Mouse (Mus musculus) lung, embryonic 15.5 days (tissue): ENCODE data around the gene Stk39. TPM values are rescaled to one million over a fixed set of nuclear protein-coding genes. Genes with fewer than 3 reads are reported as not detected.

ENCODE experiments used
- ATAC-seq: fragments of 200-750 bp; cut with Nextera tagmentation; 2 replicates; pipeline ENCODE4 v1.8.0; 2017; ENCODE audit warnings: moderate number of reproducible peaks, borderline replicate concordance; ENCODE audit not compliant: low FRiP score, low TSS enrichment; ENCODE audit errors: extremely low read depth
- H3K27ac ChIP-seq: fragments of 300-500 bp; sonication (generic); 2 replicates; pipeline ENCODE4 v1.5.1; 2015; ENCODE audit warnings: moderate library complexity, mild to moderate bottlenecking, inconsistent platforms
- H3K27me3 ChIP-seq: fragments of 300-500 bp; sonication (generic); 2 replicates; pipeline ENCODE4 v1.6.1; 2015; ENCODE audit warnings: inconsistent platforms
- H3K36me3 ChIP-seq: fragments of 300-500 bp; sonication (generic); 2 replicates; pipeline ENCODE4 v1.6.1; 2015; ENCODE audit warnings: inconsistent platforms
- H3K4me1 ChIP-seq: fragments of 300-500 bp; sonication (generic); 2 replicates; pipeline ENCODE4 v1.6.1; 2015; ENCODE audit warnings: inconsistent platforms
- H3K4me2 ChIP-seq: fragments of 300-500 bp; sonication (generic); 2 replicates; pipeline ENCODE4 v1.6.1; 2015; ENCODE audit warnings: inconsistent platforms, mild to moderate bottlenecking, moderate library complexity
- H3K4me3 ChIP-seq: fragments of 300-500 bp; sonication (generic); 2 replicates; pipeline ENCODE4 v1.5.1; 2015; ENCODE audit warnings: mild to moderate bottlenecking, inconsistent platforms
- H3K9ac ChIP-seq: fragments of 300-500 bp; sonication (generic); 2 replicates; pipeline ENCODE4 v1.6.1; 2015; ENCODE audit warnings: inconsistent platforms
- H3K9me3 ChIP-seq: fragments of 300-500 bp; sonication (generic); 2 replicates; pipeline ENCODE4 v1.6.1; 2016; ENCODE audit warnings: inconsistent platforms
- WGBS: fragments of 180-500 bp; shearing (Covaris S2); methylation state at CpG from one replicate; pipeline ENCODE4 v1.1.7; 2015; 5-methylcytosine and 5-hydroxymethylcytosine counted together
- polyA plus RNA-seq: library from polyadenylated mRNA; unstranded; fragments of >200 nt; fragmentation: Nextera tagmentation; extraction: Ambion mirVana; gene quantifications from 2 replicates; pipeline ENCODE4 v1.2.1, GENCODE M21; 2015

The Stk39 gene
- polyA plus RNA-seq, 1 experiment from 2014 or later, result 19.3 TPM

GRCm38 (mm10) chr2:68232929-68233328, 239.1 kb downstream of the Stk39 start:
- H3K4me1 ChIP-seq, result peaks cover 6% of the 10 kb centered on the region; the same call in 1 of the 2 replicates
- WGBS, result 68% methylated on average over 5 of the region's 5 CpGs

DNA sequence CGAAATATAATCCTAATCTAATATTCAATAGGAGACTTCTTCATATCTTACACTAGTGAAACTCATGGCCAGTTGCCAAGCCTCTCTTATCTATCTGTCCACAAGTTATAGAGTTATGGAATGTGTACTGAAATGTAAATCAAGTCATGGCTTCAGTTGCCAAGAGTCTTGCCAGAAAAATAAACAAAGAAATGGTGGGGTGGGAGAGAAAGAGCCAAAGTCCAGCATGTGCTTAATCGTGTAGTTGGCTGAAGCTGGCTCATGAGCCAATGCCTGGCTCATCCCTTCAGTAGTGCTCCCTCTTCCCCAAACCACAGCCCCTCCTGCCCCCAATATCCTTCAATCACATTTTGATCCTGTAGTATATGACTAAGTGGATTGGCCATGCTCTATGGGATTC, 242.2 kb downstream of the Stk39 start:
- no peaks in the 10 kb centered on the region for H3K9me3 ChIP-seq
- H3K4me3 ChIP-seq, result no peak overlapping the region
- H3K4me1 ChIP-seq, result peaks cover 6% of the 10 kb centered on the region; the same call in 1 of the 2 replicates
- H3K36me3 ChIP-seq, result no peaks in the 10 kb centered on the region
- H3K9ac ChIP-seq, result no peak overlapping the region
- ATAC-seq, result peak; percentile 70; the same call in 1 of the 2 replicates
- no peak overlapping the region for H3K4me2 ChIP-seq
- no peak overlapping the region for H3K27ac ChIP-seq
- no peaks in the 10 kb centered on the region for H3K27me3 ChIP-seq
- 42% methylated on average over 2 of the region's 2 CpGs for WGBS

More at GRCm38 (mm10) chr2:68232929-68233328, 239.1 kb downstream of the Stk39 start:
- ATAC-seq, result no peak
- no peak overlapping the region for H3K4me3 ChIP-seq
- H3K27ac ChIP-seq, result no peak overlapping the region
- no peak overlapping the region for H3K9ac ChIP-seq
- H3K9me3 ChIP-seq, result no peaks in the 10 kb centered on the region
- H3K36me3 ChIP-seq, result no peaks in the 10 kb centered on the region
- no peak overlapping the region for H3K4me2 ChIP-seq
- H3K27me3 ChIP-seq, result no peaks in the 10 kb centered on the region

DNA sequence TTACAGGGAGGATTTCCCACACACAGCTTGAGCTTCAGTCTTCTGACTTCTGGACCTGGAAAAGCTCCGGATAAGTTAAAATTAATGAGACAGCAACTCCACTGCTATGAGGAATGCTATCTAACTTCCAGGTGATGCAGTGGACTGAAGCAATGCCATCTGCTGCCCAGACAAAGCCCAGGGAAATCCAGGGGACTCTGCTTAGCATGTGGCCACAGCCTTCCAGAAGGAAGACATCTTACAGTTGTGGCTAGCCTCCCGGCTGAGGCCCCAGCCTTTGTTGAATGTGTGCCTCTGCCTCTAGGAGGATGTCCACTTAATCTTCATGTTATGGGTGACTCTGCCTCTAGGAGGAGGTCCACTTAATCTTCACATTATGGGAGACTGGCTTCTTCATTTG, 243.0 kb downstream of the Stk39 start:
- Histone ChIP-seq H3K4me2 (no peak overlapping the region), H3K27ac (no peak overlapping the region), H3K9ac (no peak overlapping the region), H3K27me3 (no peaks in the 10 kb centered on the region), H3K9me3 (no peaks in the 10 kb centered on the region), H3K36me3 (no peaks in the 10 kb centered on the region), H3K4me3 (no peak overlapping the region), H3K4me1 (peaks cover 6% of the 10 kb centered on the region; the same call in 1 of the 2 replicates)
- no peak for ATAC-seq
- 49% methylated on average over 2 of the region's 2 CpGs for WGBS

DNA sequence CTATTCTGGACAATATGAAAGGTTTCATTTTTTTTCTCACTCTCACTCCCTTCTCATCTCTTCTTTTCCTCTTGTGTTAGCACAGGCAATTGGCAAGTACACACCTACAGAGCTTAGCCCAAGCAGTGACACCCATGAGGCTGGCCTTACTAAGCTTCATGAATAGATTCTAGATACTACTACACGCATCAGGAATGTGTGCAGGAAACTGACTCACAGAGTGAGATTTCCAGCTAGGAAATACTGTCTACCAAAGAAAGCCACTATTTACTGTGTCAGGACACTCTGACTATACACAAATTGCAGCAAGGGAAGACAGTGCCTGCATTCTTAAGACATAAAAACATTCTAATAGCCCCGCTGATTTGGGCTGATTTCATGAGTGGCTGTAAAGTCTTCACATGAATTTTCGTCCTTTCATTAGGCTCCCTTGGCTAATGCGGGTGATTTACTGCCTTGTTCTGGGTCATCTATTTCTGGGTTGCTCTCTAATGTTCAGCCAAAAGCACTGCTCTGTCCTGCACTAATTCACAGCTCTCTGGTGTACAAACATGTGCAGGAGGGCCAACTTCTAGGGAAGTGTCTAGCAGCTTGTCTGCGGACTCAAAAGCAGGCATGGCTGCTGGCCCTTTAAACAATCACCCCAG, 249.7 kb downstream of the Stk39 start:
- H3K9ac ChIP-seq, result no peak overlapping the region
- H3K4me2 ChIP-seq, result no peak overlapping the region
- 55% methylated on average over 5 of the region's 5 CpGs for WGBS
- no peak overlapping the region for H3K4me3 ChIP-seq
- ATAC-seq, result no peak
- H3K27me3 ChIP-seq, result no peaks in the 10 kb centered on the region
- H3K4me1 ChIP-seq, result peaks cover 3% of the 10 kb centered on the region; the same call in 1 of the 2 replicates
- no peaks in the 10 kb centered on the region for H3K9me3 ChIP-seq
- H3K27ac ChIP-seq, result no peak overlapping the region
- H3K36me3 ChIP-seq, result no peaks in the 10 kb centered on the region

DNA sequence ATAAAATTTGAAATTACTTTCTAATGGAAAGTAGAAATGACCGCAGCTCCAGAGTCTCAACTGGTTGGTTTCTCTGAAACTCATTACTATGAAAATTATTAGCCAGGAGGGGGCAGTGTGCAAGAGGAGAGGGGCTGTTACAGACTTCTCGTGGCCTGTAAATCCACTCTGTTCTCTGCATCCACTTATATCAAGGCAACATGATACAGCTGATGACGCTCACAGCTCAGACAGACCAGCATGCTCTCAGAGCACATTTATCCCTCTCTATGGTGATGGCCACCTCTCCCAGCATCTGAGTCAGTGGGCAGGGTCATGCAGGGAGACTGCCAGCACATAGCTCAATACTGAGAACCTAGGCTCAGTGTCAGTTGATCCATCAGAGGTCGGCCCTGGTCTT, 250.8 kb downstream of the Stk39 start:
- Histone ChIP-seq H3K27ac (no peak overlapping the region), H3K4me1 (peaks cover 3% of the 10 kb centered on the region; the same call in 1 of the 2 replicates), H3K4me3 (no peak overlapping the region), H3K9me3 (no peaks in the 10 kb centered on the region), H3K4me2 (no peak overlapping the region), H3K36me3 (no peaks in the 10 kb centered on the region), H3K9ac (no peak overlapping the region), H3K27me3 (no peaks in the 10 kb centered on the region)
- no peak for ATAC-seq
- WGBS, result 62% methylated on average over 4 of the region's 4 CpGs

GRCm38 (mm10) chr2:68219823-68220222, 252.2 kb downstream of the Stk39 start:
- 83% methylated on average over 4 of the region's 4 CpGs for WGBS
- H3K36me3 ChIP-seq, result no peaks in the 10 kb centered on the region
- H3K4me1 ChIP-seq, result peaks cover 3% of the 10 kb centered on the region; the same call in 1 of the 2 replicates
- no peak overlapping the region for H3K4me3 ChIP-seq
- H3K27me3 ChIP-seq, result no peaks in the 10 kb centered on the region
- no peak overlapping the region for H3K27ac ChIP-seq
- H3K4me2 ChIP-seq, result no peak overlapping the region
- H3K9me3 ChIP-seq, result no peaks in the 10 kb centered on the region
- no peak overlapping the region for H3K9ac ChIP-seq
- no peak for ATAC-seq

GRCm38 (mm10) chr2:68215176-68215575, 256.9 kb downstream of the Stk39 start:
- no peak overlapping the region for H3K9ac ChIP-seq
- H3K4me2 ChIP-seq, result no peak overlapping the region
- WGBS, result 62% methylated on average over 11 of the region's 11 CpGs
- no peak overlapping the region for H3K4me3 ChIP-seq
- no peak overlapping the region for H3K27ac ChIP-seq
- no peak for ATAC-seq
- H3K9me3 ChIP-seq, result no peaks in the 10 kb centered on the region
- no peaks in the 10 kb centered on the region for H3K27me3 ChIP-seq
- no peaks in the 10 kb centered on the region for H3K36me3 ChIP-seq
- no peaks in the 10 kb centered on the region for H3K4me1 ChIP-seq

DNA sequence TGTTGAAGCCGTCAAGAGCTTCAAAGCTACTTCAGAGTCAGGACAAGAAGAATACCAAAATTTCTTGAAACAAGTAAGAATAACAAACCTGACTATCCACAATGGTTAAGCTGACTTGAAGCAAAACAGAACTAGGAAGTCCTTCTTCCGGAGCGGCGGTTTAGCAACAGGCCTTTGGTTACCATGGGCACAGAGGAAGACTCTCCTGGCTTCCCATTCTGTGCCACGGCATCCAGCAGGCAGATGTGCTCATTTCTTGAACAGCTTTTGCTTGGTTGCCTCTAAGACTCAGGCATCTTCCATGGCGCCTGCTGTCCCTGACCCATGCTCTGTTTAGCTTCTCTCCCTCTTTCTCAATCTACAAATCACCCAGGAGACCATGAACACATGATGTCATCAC, 257.7 kb downstream of the Stk39 start:
- Histone ChIP-seq H3K9ac (no peak overlapping the region), H3K27me3 (no peaks in the 10 kb centered on the region), H3K4me3 (no peak overlapping the region), H3K9me3 (no peaks in the 10 kb centered on the region), H3K4me2 (no peak overlapping the region), H3K36me3 (no peaks in the 10 kb centered on the region), H3K27ac (no peak overlapping the region), H3K4me1 (no peaks in the 10 kb centered on the region)
- no peak for ATAC-seq
- 75% methylated on average over 6 of the region's 6 CpGs for WGBS

DNA sequence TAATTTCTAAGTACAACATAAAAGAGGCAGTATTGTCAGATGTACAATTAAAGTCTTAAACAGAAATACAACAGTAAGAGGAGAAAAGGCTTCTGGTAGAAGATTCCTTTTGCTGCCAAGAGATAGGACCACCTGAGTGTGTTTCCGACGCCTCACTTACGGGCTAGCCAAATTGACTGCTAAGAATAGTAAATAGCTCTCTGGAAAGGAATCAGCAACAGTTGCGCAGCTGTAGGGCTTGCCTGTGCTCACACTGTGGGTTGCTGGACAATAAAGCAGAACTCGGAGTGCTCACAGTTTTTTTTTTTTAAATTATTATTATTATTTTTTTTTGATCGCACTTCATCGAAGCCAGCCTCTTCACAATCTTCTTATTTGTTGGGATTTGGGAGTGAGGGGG, 260.6 kb downstream of the Stk39 start:
- Histone ChIP-seq H3K9me3 (no peaks in the 10 kb centered on the region), H3K27me3 (no peaks in the 10 kb centered on the region), H3K36me3 (no peaks in the 10 kb centered on the region), H3K9ac (no peak overlapping the region), H3K27ac (no peak overlapping the region), H3K4me2 (no peak overlapping the region), H3K4me1 (no peaks in the 10 kb centered on the region), H3K4me3 (no peak overlapping the region)
- ATAC-seq, result no peak
- 56% methylated on average over 7 of the region's 7 CpGs for WGBS

GRCm38 (mm10) chr2:68196245-68196644, 275.8 kb downstream of the Stk39 start:
- H3K27me3 ChIP-seq, result no peaks in the 10 kb centered on the region
- H3K27ac ChIP-seq, result no peak overlapping the region
- no peak overlapping the region for H3K9ac ChIP-seq
- no peak for ATAC-seq
- H3K9me3 ChIP-seq, result no peaks in the 10 kb centered on the region
- no peaks in the 10 kb centered on the region for H3K4me1 ChIP-seq
- H3K36me3 ChIP-seq, result no peaks in the 10 kb centered on the region
- no peak overlapping the region for H3K4me2 ChIP-seq
- no peak overlapping the region for H3K4me3 ChIP-seq
- WGBS, result 36% methylated on average over 4 of the region's 4 CpGs

- Histone ChIP-seq H3K36me3 (no peaks in the 10 kb centered on the region), H3K9me3 (no peaks in the 10 kb centered on the region), H3K4me3 (no peak overlapping the region), H3K4me2 (no peak overlapping the region), H3K9ac (no peak overlapping the region), H3K4me1 (no peaks in the 10 kb centered on the region), H3K27ac (no peak overlapping the region), H3K27me3 (no peaks in the 10 kb centered on the region)
- ATAC-seq, result no peak
- WGBS, result 67% methylated on average over 4 of the region's 4 CpGs
Observed at GRCm38 (mm10) chr2:68194444-68194843, 277.6 kb downstream of the Stk39 start.

GRCm38 (mm10) chr2:68193465-68193837, 278.6 kb downstream of the Stk39 start:
- no peak overlapping the region for H3K9ac ChIP-seq
- no peaks in the 10 kb centered on the region for H3K27me3 ChIP-seq
- no peaks in the 10 kb centered on the region for H3K36me3 ChIP-seq
- no peaks in the 10 kb centered on the region for H3K4me1 ChIP-seq
- H3K9me3 ChIP-seq, result no peaks in the 10 kb centered on the region
- no peak for ATAC-seq
- no peak overlapping the region for H3K27ac ChIP-seq
- no peak overlapping the region for H3K4me2 ChIP-seq
- H3K4me3 ChIP-seq, result no peak overlapping the region
